Mouse (Mus musculus) liver, adult 2 months (tissue): ENCODE measurements around the gene Efcab7. TPM values are rescaled to one million over a fixed set of nuclear protein-coding genes. Genes with fewer than 3 reads are reported as not detected.

Experiments used
- DNase-seq: peaks from one replicate; pipeline ENCODE4 v3.0.0-alpha.2; 2011; ENCODE audit warnings: low read depth, low spot score; ENCODE audit errors: extremely low read depth
- H3K27ac ChIP-seq: fragments of 200-500 bp; replicated peaks from 2 replicates; pipeline ENCODE4 v1.5.1; 2012; ENCODE audit warnings: low read depth, mild to moderate bottlenecking, control low read depth, inconsistent platforms, low read length; ENCODE audit not compliant: insufficient read depth
- H3K27me3 ChIP-seq: fragments of 200-500 bp; 2 replicates; pipeline ENCODE4 v1.6.1; 2012; ENCODE audit warnings: mild to moderate bottlenecking, moderate library complexity, low read length, inconsistent platforms; ENCODE audit not compliant: control insufficient read depth, insufficient read depth
- H3K36me3 ChIP-seq: fragments of 200-500 bp; 2 replicates; pipeline ENCODE4 v1.6.1; 2012; ENCODE audit warnings: low read length, inconsistent platforms; ENCODE audit not compliant: control insufficient read depth, insufficient read depth
- H3K4me1 ChIP-seq: fragments of 200-500 bp; 2 replicates; pipeline ENCODE4 v1.6.1; 2011; ENCODE audit warnings: low read length; ENCODE audit not compliant: control insufficient read depth, insufficient read depth
- H3K4me3 ChIP-seq: fragments of 200-500 bp; 2 replicates; pipeline ENCODE4 v1.5.1; 2011; ENCODE audit warnings: low read depth, mild to moderate bottlenecking, control low read depth, low read length, moderate library complexity; ENCODE audit not compliant: insufficient read depth
- H3K79me2 ChIP-seq: fragments of 200-500 bp; 2 replicates; pipeline ENCODE4 v1.6.1; 2012; ENCODE audit warnings: inconsistent platforms, mild to moderate bottlenecking, low read length, moderate library complexity; ENCODE audit not compliant: control insufficient read depth, insufficient read depth
- H3K9ac ChIP-seq: fragments of 200-500 bp; 2 replicates; pipeline ENCODE4 v1.6.1; 2012; ENCODE audit warnings: low read depth, mild to moderate bottlenecking, control low read depth, inconsistent platforms, low read length
- CTCF ChIP-seq: fragments of 200-500 bp; IDR thresholded peaks from 2 replicates; pipeline ENCODE4 v1.5.1; 2011; ENCODE audit warnings: low read depth, low read length, control low read depth
- POLR2A ChIP-seq: fragments of 200-500 bp; IDR thresholded peaks from 2 replicates; pipeline ENCODE4 v1.6.1; 2011; ENCODE audit warnings: low read length, control low read depth; ENCODE audit not compliant: insufficient read depth; ENCODE audit errors: extremely low read depth
- WGBS: fragments of 180-500 bp; shearing (Covaris S2); methylation state at CpG from one replicate; pipeline ENCODE4 v1.1.7; 2018; 5-methylcytosine and 5-hydroxymethylcytosine counted together
- polyA plus RNA-seq: library from polyadenylated mRNA; depleted of rRNA; stranded (reverse); fragments of >200 nt; gene quantifications from 2 replicates; pipeline ENCODE4 v1.2.3, GENCODE M21; 2012
- total RNA-seq: library from RNA; depleted of rRNA; stranded (reverse); fragments of >200 nt; gene quantifications from 2 replicates; pipeline ENCODE4 v1.2.3, GENCODE M21; 2014

Efcab7 gene
- total and polyA plus RNA-seq, 2 experiments: 2.0 TPM; not detected in 1

DNA sequence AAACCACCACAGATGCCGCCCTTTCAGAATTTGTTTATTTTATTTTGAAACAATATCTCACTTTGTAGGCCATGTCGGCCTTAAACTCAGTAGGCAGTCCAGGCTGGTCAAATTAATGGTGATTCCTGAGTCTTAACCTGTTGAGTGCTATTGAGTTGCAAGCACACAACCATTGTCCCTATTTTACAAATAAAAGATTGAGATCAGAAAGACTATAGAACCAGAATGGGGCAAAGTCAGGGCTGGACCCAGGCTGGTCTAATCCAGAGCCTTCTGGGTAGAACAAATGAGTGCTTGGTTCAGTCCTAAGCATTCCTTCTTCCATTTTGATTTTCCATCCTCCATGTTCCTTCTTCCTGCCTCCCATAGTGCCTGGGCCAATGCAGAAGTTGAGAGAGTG is 117.5 kb downstream of the Efcab7 start:
- WGBS: 89% methylated on average over 2 of the region's 2 CpGs
- Histone ChIP-seq H3K27me3 (no peaks in the 10 kb centered on the region), H3K36me3 (no peaks in the 10 kb centered on the region; the same call in 1 of the 2 replicates), H3K4me3 (no peak overlapping the region), H3K27ac (no peak overlapping the region), H3K79me2 (peaks cover 30% of the 10 kb centered on the region; the same call in 1 of the 2 replicates), H3K9ac (no peak overlapping the region), H3K4me1 (peaks cover 15% of the 10 kb centered on the region)
- DNase-seq: no peak
- TF ChIP-seq POLR2A (no peak), CTCF (no peak)

DNA sequence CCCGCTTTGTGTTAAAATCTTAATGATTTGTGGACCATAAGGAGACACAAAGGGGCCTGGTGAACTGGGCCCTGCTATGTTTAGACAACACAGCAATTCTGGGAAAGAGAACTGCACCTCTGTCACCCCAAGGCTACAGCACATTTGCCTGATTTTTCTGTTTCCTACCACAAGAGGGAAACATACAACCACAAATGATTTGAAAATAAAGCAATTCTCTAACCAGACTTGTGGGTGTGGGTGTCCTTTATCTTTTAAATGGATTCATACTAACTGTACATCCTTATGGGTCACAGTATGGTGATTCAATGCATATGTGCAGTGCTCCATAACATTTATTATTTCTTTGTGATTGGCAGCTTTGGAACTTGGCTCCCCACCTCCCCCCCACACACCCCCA is 118.2 kb downstream of the Efcab7 start:
- WGBS: 20% methylated on average over 1 of the region's 1 CpGs
- no peaks in the 10 kb centered on the region for H3K27me3 ChIP-seq
- DNase-seq: no peak

DNA sequence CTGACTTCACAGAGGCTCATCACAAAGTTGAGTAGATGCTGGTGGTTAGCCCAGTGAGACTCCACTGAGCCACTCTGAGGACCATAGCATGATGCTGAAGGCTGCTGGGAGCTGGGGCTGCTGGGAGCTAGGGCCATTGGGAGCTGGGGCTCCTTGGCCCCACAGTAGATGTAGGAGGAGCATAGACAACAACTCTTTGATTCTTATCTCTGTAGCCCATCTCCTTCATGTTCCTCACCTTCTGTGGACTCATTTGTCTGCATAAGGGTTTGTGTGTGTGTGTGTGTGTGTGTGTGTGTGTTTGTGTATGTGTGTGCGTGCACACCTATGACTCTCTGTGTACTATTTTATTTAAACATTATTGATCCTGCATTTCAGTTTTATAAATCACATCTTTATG is 118.9 kb downstream of the Efcab7 start:
- no peaks in the 10 kb centered on the region; the same call in 1 of the 2 replicates for H3K36me3 ChIP-seq
- no peak overlapping the region for H3K4me3 ChIP-seq
- no peak for TF ChIP-seq POLR2A
- TF ChIP-seq CTCF: no peak
- DNase-seq: no peak
- H3K27ac ChIP-seq: no peak overlapping the region
- no peak overlapping the region for H3K9ac ChIP-seq
- WGBS: 93% methylated on average over 1 of the region's 1 CpGs
- peaks cover 9% of the 10 kb centered on the region for H3K4me1 ChIP-seq
- H3K79me2 ChIP-seq: peaks cover 31% of the 10 kb centered on the region; the same call in 1 of the 2 replicates
- H3K27me3 ChIP-seq: no peaks in the 10 kb centered on the region

More for the DNA sequence above, 118.2 kb downstream of the Efcab7 start:
- H3K27ac ChIP-seq: no peak overlapping the region
- peaks cover 34% of the 10 kb centered on the region; the same call in 1 of the 2 replicates for H3K79me2 ChIP-seq
- no peak overlapping the region for H3K4me3 ChIP-seq
- peaks cover 11% of the 10 kb centered on the region for H3K4me1 ChIP-seq
- H3K9ac ChIP-seq: no peak overlapping the region
- H3K36me3 ChIP-seq: no peaks in the 10 kb centered on the region; the same call in 1 of the 2 replicates
- TF ChIP-seq CTCF (peak; percentile 17; the same call in 1 of the 2 replicates), POLR2A (no peak)

DNA sequence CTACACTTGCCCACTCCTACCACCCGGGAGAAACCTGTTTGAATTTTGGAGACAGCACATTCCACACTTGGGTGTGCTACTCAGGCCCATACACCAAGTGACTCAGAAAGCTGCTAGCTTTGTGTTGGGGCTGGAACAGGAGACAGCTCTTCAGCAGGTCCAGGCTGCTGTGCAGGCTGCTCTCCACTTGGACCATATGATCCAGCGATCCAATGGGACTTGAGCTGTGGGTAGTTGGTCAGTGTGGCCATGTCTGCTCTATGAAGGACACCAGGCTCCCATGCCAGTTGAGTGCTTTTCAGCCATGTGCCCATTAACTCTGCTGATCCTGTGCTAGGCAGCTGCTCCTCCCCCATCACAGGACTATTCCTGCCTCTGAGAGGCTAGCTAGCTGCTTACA is 124.9 kb downstream of the Efcab7 start:
- 88% methylated on average over 2 of the region's 2 CpGs for WGBS
- peaks cover 26% of the 10 kb centered on the region; the same call in 1 of the 2 replicates for H3K79me2 ChIP-seq
- H3K27me3 ChIP-seq: no peaks in the 10 kb centered on the region
- H3K4me1 ChIP-seq: peaks cover 20% of the 10 kb centered on the region
- H3K4me3 ChIP-seq: no peak overlapping the region
- no peak for TF ChIP-seq CTCF
- no peak for TF ChIP-seq POLR2A
- no peak overlapping the region for H3K27ac ChIP-seq
- peaks cover 2% of the 10 kb centered on the region; the same call in 1 of the 2 replicates for H3K36me3 ChIP-seq
- H3K9ac ChIP-seq: no peak overlapping the region
- DNase-seq: no peak

DNA sequence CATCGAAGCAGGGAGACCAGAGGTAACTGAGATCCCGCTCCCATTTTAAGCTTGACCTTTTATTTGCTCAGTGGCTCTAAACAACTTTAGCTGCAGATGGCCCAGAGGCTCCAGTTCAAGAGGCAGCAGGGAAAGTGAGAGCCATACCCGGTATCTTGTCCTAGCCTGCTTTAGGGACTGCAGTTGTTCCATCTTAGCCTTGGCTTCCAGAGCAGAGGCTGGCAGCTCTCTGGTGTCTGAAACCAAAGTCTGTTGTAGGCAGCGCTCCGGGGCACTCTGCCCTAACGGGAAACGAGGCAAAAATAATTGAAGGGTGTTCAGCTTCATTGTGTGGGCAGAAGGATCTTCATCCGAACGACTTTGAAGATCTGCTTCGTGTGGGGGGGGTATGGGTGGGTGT is 126.4 kb downstream of the Efcab7 start:
- 67% methylated on average over 10 of the region's 10 CpGs for WGBS
- DNase-seq: no peak
- Histone ChIP-seq H3K4me1 (peaks cover 25% of the 10 kb centered on the region), H3K27ac (no peak overlapping the region), H3K4me3 (no peak overlapping the region), H3K36me3 (peaks cover 2% of the 10 kb centered on the region; the same call in 1 of the 2 replicates), H3K79me2 (peaks cover 26% of the 10 kb centered on the region; the same call in 1 of the 2 replicates), H3K27me3 (no peaks in the 10 kb centered on the region), H3K9ac (no peak overlapping the region)
- TF ChIP-seq CTCF: no peak

DNA sequence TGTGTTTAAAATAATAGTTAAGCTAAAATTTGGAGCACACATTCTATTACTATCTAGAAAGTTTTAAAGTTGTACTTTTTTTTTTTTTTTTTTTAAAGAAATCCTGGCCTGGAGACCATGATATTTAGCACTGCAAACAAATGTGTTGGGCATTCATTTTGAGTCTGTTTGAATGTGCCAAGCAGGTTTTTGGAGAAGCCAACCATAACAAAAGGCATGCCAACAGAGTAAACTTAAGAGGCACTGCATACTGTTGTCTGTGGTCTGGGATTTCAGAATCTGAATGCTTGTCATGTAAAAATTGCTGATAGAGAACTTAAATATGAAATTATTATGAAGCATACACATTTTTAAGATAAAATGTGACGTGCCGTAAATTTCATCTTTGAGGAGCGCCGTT is 128.2 kb downstream of the Efcab7 start:
- peaks cover 25% of the 10 kb centered on the region for H3K4me1 ChIP-seq
- TF ChIP-seq POLR2A (no peak), CTCF (no peak)
- H3K4me3 ChIP-seq: no peak overlapping the region
- H3K27me3 ChIP-seq: no peaks in the 10 kb centered on the region
- H3K9ac ChIP-seq: no peak overlapping the region
- H3K36me3 ChIP-seq: peaks cover 11% of the 10 kb centered on the region
- H3K27ac ChIP-seq: 0 out of 2 replicates have a peak overlapping the region, but pooled peaks have one; percentile 37
- H3K79me2 ChIP-seq: peaks cover 21% of the 10 kb centered on the region; the same call in 1 of the 2 replicates
- DNase-seq: peak; percentile 82
- 92% methylated on average over 4 of the region's 4 CpGs for WGBS
